Mouse (Mus musculus) ES-E14 (cell line): ENCODE data around the gene Plcl1. TPM values are rescaled to one million over a fixed set of nuclear protein-coding genes. Genes with fewer than 3 reads are reported as not detected.

Source experiments
- DNase-seq: peaks from one replicate; pipeline ENCODE4 v3.0.0-alpha.2; 2013; ENCODE audit warnings: low read depth, low spot score
- H3K27ac ChIP-seq: 2 replicates; pipeline ENCODE4 v1.5.1; 2012; ENCODE audit warnings: low read depth, mild to moderate bottlenecking, low read length, moderate library complexity, mixed read lengths; ENCODE audit not compliant: poor library complexity, insufficient read depth, severe bottlenecking
- H3K36me3 ChIP-seq: 2 replicates; pipeline ENCODE4 v1.6.1; 2012; ENCODE audit warnings: mild to moderate bottlenecking, low read length, moderate library complexity, mixed read lengths; ENCODE audit not compliant: control insufficient read depth, poor library complexity, insufficient read depth, severe bottlenecking
- H3K4me1 ChIP-seq, 2 experiments: fragments of 150-350 bp in 1 of 2; sonication (generic) in 1 of 2; 2 replicates each; pipeline ENCODE4 v1.6.1; 2012; ENCODE audit warnings: low read length in 2 of 2, mild to moderate bottlenecking in 1 of 2, mixed read lengths in 1 of 2; ENCODE audit not compliant: control insufficient read depth in 2 of 2, insufficient read depth in 2 of 2, poor library complexity in 1 of 2
- H3K4me3 ChIP-seq, 2 experiments: fragments of 150-350 bp in 1 of 2; sonication (generic) in 1 of 2; 2 replicates each; pipeline ENCODE4 v1.5.1; 2012; ENCODE audit warnings: low read length in 2 of 2, low read depth in 1 of 2, mild to moderate bottlenecking in 1 of 2, mixed read lengths in 1 of 2; ENCODE audit not compliant: insufficient read depth in 1 of 2, poor library complexity in 1 of 2, severe bottlenecking in 1 of 2
- H3K9ac ChIP-seq: 2 replicates; pipeline ENCODE4 v1.6.1; 2012; ENCODE audit warnings: low read depth, mild to moderate bottlenecking, low read length, mixed read lengths; ENCODE audit not compliant: poor library complexity, insufficient read depth, severe bottlenecking
- H3K9me3 ChIP-seq: fragments of 150-350 bp; sonication (generic); 2 replicates; pipeline ENCODE4 v1.6.1; 2012; ENCODE audit warnings: low read depth, mild to moderate bottlenecking, low read length; ENCODE audit not compliant: control insufficient read depth, insufficient read depth
- CHD2 ChIP-seq: IDR thresholded peaks from 2 replicates; pipeline ENCODE4 v1.6.1; 2014; ENCODE audit warnings: mild to moderate bottlenecking, low read depth, low read length, inconsistent platforms
- HCFC1 ChIP-seq: IDR thresholded peaks from 2 replicates; pipeline ENCODE4 v1.6.1; 2012; ENCODE audit warnings: low read length, inconsistent platforms, borderline replicate concordance; ENCODE audit not compliant: insufficient read depth
- MAFK ChIP-seq: IDR thresholded peaks from 2 replicates; pipeline ENCODE4 v1.6.1; 2014; ENCODE audit warnings: mild to moderate bottlenecking, low read depth, low read length, inconsistent platforms; ENCODE audit not compliant: insufficient read depth
- ZC3H11A ChIP-seq: IDR thresholded peaks from 2 replicates; pipeline ENCODE4 v1.6.1; 2012; ENCODE audit warnings: low read depth, mild to moderate bottlenecking, inconsistent platforms, low read length, borderline replicate concordance
- ZNF384 ChIP-seq: IDR thresholded peaks from 2 replicates; pipeline ENCODE4 v1.6.1; 2012; ENCODE audit warnings: low read depth, low read length, inconsistent platforms
- in situ Hi-C, 2 experiments: fragments of 600-800 bp; cut with MboI; formaldehyde crosslinking; loops; one replicate each; pipeline ENCODE4 v1.15.1; 2025; ENCODE audit warnings: low sequenced_read_pairs in 2 of 2, inconsistent platforms in 1 of 2; ENCODE audit not compliant: unreplicated experiment in 2 of 2
- total RNA-seq: library from RNA; depleted of rRNA; stranded (reverse); fragments of 300-350 nt; gene quantifications from 2 replicates; pipeline ENCODE4 v1.2.3, GENCODE M21; 2012

Gene Plcl1
- total RNA-seq, 1 experiment: 0.49 TPM

DNA sequence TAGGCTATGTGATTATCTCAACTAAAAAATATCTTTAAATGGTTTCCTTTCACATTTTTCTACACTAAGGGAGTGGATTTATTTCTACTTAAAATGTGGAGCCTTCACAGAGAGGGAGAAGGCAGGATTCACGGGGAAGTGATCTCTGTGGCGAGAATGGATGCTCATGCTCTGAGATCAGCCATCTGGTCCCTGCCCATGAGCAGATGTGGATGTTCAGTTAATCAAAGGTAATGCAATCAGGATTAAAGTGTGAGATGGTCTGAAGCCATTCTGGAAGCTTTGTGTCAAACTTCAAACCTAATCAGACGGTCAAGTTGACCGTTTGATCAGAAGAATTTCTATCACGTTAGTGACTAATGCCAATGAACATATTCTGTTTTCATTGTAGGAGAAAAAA lies 280.5 kb downstream of the Plcl1 start:
- Histone ChIP-seq H3K27ac (no peak overlapping the region), H3K9ac (no peak overlapping the region), H3K4me3 (no peak overlapping the region), H3K4me1 (no peaks in the 10 kb centered on the region), H3K9me3 (no peaks in the 10 kb centered on the region), H3K36me3 (no peaks in the 10 kb centered on the region)
- no peak for DNase-seq
- no peak for TF ChIP-seq ZNF384
- TF ChIP-seq MAFK: no peak
- no peak for TF ChIP-seq ZC3H11A
- TF ChIP-seq CHD2: no peak
- no peak for TF ChIP-seq HCFC1
- in situ Hi-C loops: no loop called here

DNA sequence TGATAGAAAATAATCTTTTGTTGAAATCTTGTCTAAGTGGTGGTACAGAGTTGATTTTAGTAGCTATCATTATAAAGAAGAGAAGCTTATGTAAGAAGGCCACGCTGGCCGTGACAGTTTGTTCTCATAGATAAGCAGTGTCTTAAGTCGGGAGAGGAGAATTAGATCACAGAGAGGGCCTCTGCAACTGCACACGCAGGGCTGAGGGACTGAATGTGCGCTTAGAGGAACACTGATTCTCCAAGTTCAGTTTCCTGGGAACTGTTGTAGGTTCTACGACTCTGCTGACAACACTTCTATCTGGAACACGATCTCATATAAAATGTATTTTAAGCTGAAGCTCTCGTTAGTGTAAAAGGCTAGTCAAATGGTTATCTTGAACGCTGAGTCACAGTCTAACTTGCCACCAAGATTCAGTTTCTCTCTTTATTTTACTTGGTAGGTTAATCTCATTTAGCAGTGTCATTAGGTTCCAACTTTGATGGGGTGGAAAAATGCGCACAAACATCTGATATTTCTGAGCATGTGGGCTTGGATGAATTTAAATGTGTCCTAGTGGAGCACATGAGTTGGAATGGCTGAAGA lies 288.0 kb downstream of the Plcl1 start:
- in situ Hi-C loops: no loop called here
- no peaks in the 10 kb centered on the region for H3K36me3 ChIP-seq
- TF ChIP-seq HCFC1 (no peak), MAFK (no peak), ZNF384 (no peak), CHD2 (no peak), ZC3H11A (no peak)
- H3K4me3 ChIP-seq: no peak overlapping the region
- no peak overlapping the region for H3K27ac ChIP-seq
- H3K9ac ChIP-seq: no peak overlapping the region
- no peak for DNase-seq
- no peaks in the 10 kb centered on the region for H3K9me3 ChIP-seq
- H3K4me1 ChIP-seq: no peaks in the 10 kb centered on the region

DNA sequence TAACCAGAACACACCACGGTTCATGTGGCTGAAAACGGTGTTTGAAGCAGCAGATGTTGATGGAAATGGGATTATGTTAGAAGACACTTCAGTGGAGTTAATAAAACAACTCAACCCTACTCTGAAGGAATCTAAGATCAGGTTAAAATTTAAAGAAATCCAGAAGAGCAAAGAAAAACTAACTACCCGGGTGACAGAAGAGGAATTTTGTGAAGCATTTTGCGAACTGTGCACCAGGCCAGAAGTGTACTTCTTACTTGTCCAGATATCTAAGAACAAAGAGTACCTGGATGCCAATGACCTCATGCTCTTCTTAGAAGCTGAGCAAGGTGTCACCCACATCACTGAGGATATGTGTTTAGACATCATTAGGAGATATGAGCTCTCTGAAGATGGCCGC lies 290.5 kb downstream of the Plcl1 start:
- in situ Hi-C loops: no loop called here

DNA sequence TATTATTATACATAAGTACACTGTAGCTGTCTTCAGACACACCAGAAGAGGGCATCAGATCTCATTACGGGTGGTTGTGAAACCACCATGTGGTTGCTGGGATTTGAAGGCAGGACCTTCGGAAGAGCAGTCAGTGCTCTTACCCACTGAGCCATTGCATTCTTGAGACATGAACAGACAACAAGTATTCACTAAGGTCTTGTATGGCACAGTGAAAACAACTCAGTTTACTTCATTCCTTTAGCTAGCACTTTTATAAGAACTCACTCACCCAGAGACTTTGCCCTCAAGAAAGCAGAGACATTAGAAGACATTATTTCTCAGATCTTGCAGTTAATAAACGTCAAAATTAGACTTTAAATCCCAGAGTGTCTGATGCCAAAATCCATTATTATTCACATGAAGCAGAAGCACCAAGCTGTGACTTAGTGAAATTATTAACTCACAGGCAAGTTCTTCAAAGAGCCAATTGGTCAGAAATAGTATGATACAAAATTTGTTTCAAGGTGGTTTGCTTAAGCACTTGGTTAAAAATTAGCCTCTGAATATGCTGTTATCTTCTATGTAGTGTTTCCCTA lies 293.8 kb downstream of the Plcl1 start:
- Histone ChIP-seq H3K4me1 (no peaks in the 10 kb centered on the region), H3K27ac (no peak overlapping the region), H3K9me3 (no peaks in the 10 kb centered on the region), H3K4me3 (no peak overlapping the region), H3K36me3 (no peaks in the 10 kb centered on the region), H3K9ac (no peak overlapping the region)
- DNase-seq: no peak
- TF ChIP-seq MAFK (no peak), ZC3H11A (no peak), CHD2 (no peak), ZNF384 (no peak), HCFC1 (no peak)
- in situ Hi-C loops: no loop called here

More for the DNA sequence above, 290.5 kb downstream of the Plcl1 start:
- Histone ChIP-seq H3K4me1 (no peaks in the 10 kb centered on the region), H3K27ac (no peak overlapping the region), H3K4me3 (no peak overlapping the region), H3K9me3 (no peaks in the 10 kb centered on the region), H3K36me3 (no peaks in the 10 kb centered on the region), H3K9ac (no peak overlapping the region)
- DNase-seq: no peak
- no peak for TF ChIP-seq ZC3H11A
- TF ChIP-seq ZNF384: no peak
- no peak for TF ChIP-seq HCFC1
- TF ChIP-seq CHD2: no peak
- TF ChIP-seq MAFK: no peak

DNA sequence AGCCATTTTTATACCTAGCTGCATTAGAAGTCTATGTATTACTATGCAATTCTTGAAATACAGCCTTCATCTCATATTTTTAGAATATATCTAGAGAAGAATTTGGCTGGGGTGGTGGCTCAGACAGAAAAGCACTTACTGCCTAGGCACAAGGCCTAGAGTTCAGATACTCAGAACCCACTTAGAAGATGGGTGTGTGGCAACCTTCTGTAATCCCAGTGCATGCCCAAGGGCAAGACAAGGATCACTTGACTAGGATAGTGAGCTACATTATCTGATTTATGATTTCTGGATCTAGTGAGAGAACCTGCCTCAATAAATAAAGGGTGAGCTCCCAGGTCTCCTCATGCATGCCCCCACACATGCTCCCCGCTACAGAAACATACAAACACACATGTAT lies 294.3 kb downstream of the Plcl1 start:
- no peak overlapping the region for H3K4me3 ChIP-seq
- no peak for DNase-seq
- in situ Hi-C loops: no loop called here
- H3K36me3 ChIP-seq: no peaks in the 10 kb centered on the region
- TF ChIP-seq ZNF384: no peak
- no peak for TF ChIP-seq MAFK
- TF ChIP-seq CHD2: no peak
- no peak for TF ChIP-seq ZC3H11A
- no peak for TF ChIP-seq HCFC1
- H3K9me3 ChIP-seq: no peaks in the 10 kb centered on the region
- H3K4me1 ChIP-seq: no peaks in the 10 kb centered on the region
- no peak overlapping the region for H3K27ac ChIP-seq
- no peak overlapping the region for H3K9ac ChIP-seq
